Mouse (Mus musculus): Measurements from ENCODE around the gene Tmem229b. TPM values are rescaled to one million over a fixed set of nuclear protein-coding genes. Genes with fewer than 3 reads are reported as not detected.
"Not testable (repeated sequence)": the region's sequence is repeated elsewhere in the genome, so short reads cannot be mapped to it uniquely, and the experiment has no call there.

The Tmem229b gene
- polyA plus RNA-seq, 1 experiment from 2014 or later: 41.8 TPM

DNA sequence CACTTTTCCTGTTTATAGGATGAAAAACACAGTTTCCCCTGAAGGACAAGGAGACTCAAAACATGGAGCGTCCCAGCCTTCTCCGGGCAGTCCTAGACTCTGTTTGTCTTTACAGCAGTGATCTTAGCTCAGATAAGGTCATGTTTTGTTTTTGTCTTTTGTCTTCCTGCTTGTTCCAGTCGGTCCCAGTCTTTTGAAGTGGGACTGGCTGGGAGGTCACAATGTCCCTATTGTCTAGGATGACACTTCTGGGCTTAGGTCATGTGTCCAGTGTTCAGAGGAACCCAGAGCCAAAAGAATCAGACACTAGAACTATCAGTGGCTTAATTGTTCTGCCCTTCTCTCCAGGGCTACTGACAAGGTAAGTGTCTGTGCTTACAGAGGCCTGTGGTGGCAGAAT lies 27.9 kb upstream of the Tmem229b start:
- ATAC-seq: no peak
- Histone ChIP-seq H3K27me3 (no peaks in the 10 kb centered on the region), H3K9ac (replicated peaks) (no peak overlapping the region), H3K9me3 (no peaks in the 10 kb centered on the region), H3K4me3 (replicated peaks) (no peak overlapping the region), H3K4me2 (replicated peaks) (no peak overlapping the region), H3K27ac (no peak overlapping the region), H3K4me1 (replicated peaks) (no peaks in the 10 kb centered on the region), H3K36me3 (0 out of 2 replicates have a peak, but pooled peaks cover under 1% of the 10 kb centered on the region)
- WGBS: 17% methylated on average over 3 of the region's 3 CpGs

GRCm38 (mm10) chr12:79034331-79034730 lies 26.9 kb upstream of the Tmem229b start:
- Histone ChIP-seq H3K9me3 (no peaks in the 10 kb centered on the region), H3K4me1 (replicated peaks) (peaks cover 9% of the 10 kb centered on the region), H3K9ac (replicated peaks) (no peak overlapping the region), H3K4me3 (replicated peaks) (no peak overlapping the region), H3K27me3 (no peaks in the 10 kb centered on the region), H3K4me2 (replicated peaks) (no peak overlapping the region), H3K27ac (no peak overlapping the region), H3K36me3 (no peaks in the 10 kb centered on the region)
- ATAC-seq: no peak
- WGBS: 100% methylated on average over 2 of the region's 2 CpGs

DNA sequence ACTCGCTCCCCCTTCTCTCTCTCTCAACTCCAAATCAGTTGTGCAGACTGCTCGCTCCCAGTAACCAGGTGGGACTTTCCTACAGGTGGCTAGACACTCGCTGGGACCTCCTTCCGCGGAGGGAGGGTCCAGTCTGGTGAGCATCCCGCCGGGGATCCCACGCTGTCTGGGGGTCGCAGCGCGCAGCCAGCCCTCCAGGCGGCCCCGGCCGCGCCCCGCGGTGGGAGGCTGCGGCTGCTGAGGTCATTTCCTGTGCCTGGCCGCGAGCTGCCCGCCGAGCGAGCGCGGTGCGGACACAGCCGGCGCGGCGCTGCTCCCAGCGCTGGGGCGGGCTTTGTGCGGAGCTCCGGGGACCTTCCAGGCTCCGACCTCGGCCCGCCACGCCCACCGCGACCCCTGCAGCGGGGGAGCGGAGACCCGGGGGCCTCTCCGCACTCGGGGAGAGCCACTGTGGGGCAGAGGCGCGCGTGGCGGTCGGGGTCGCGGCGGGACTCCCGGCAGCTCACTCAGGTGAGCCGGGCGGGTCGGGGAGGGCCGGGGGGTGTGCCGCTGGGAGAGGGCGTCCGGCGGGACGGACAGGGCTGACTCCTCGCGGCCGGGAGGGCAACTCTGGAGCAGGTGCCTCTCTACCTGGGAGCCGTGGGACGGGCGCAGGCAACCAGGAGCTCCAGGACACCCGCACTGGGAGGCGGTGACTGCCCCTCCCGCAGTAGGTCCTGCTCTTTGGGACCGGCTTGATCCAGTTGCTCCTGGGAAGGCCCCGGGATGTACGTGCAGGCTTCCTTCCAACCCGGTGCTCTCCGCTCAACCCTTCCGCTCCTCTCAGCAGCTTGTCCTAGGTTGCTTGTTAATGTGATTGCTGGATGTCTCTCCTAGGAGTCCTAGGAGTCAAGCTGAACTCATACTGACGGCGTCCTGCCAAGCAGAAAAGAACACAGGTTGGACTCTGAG lies 21.8 kb upstream of the Tmem229b start, which contains the start of gene Plekhh1:
Gene Plekhh1 (plus strand): TSS at position 253 of the 951 bp plus-strand sequence.
- peak within 1 kb of the TSS; percentile 82 for H3K4me3 ChIP-seq (replicated peaks)
- H3K4me2 ChIP-seq (replicated peaks): peak within 1 kb of the TSS; percentile 91
- no peaks in the 10 kb centered on the region for H3K36me3 ChIP-seq
- WGBS: under 1% methylated on average over 77 of the region's 80 CpGs
- peak; percentile 95 for ATAC-seq
- peak within 1 kb of the TSS; percentile 89 for H3K9ac ChIP-seq (replicated peaks)
- H3K4me1 ChIP-seq (replicated peaks): peaks cover 15% of the 10 kb centered on the region
- H3K9me3 ChIP-seq: no peaks in the 10 kb centered on the region
- peak within 1 kb of the TSS; percentile 69 for H3K27ac ChIP-seq
- H3K27me3 ChIP-seq: no peaks in the 10 kb centered on the region

DNA sequence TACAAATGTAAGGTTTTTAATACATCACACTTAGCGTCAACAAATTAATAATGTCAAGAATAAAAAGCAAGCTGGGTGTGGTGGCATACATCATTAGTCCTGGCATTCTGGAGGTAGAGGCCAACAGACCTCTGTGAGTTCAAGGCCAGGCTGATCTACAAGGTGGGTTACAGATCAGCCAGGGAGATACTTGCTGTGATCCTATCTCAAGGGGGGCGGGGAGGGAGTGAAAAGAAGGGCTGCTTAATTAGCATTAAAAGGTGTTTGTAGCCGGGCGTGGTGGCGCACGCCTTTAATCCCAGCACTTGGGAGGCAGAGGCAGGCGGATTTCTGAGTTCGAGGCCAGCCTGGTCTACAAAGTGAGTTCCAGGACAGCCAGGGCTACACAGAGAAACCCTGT lies 20.1 kb upstream of the Tmem229b start:
- not testable (repeated sequence) for H3K9ac ChIP-seq (replicated peaks); H3K27ac ChIP-seq; H3K9me3 ChIP-seq; H3K4me2 ChIP-seq (replicated peaks); H3K36me3 ChIP-seq; ATAC-seq; H3K27me3 ChIP-seq; H3K4me3 ChIP-seq (replicated peaks)
- 91% methylated on average over 7 of the region's 8 CpGs for WGBS
- H3K4me1 ChIP-seq (replicated peaks): peaks cover 15% of the 10 kb centered on the region

- WGBS: 10% methylated on average over 3 of the region's 3 CpGs
- Histone ChIP-seq H3K4me2 (replicated peaks) (no peak overlapping the region), H3K27ac (no peak overlapping the region), H3K9ac (replicated peaks) (no peak overlapping the region), H3K4me3 (replicated peaks) (no peak overlapping the region), H3K27me3 (no peaks in the 10 kb centered on the region; the same call in 1 of the 2 replicates), H3K9me3 (no peaks in the 10 kb centered on the region), H3K36me3 (no peaks in the 10 kb centered on the region), H3K4me1 (replicated peaks) (no peaks in the 10 kb centered on the region)
- no peak for ATAC-seq
Measured at GRCm38 (mm10) chr12:79022882-79023281, 15.5 kb upstream of the Tmem229b start.

- no peaks in the 10 kb centered on the region; the same call in 1 of the 2 replicates for H3K27me3 ChIP-seq
- no peak overlapping the region for H3K4me3 ChIP-seq (replicated peaks)
- 89% methylated on average over 1 of the region's 1 CpGs for whole genome bisulfite sequencing
- no peak for ATAC-seq
- no peak overlapping the region for H3K4me2 ChIP-seq (replicated peaks)
- no peak overlapping the region for H3K27ac ChIP-seq
- H3K36me3 ChIP-seq: no peaks in the 10 kb centered on the region
- H3K9ac ChIP-seq (replicated peaks): no peak overlapping the region
- H3K9me3 ChIP-seq: no peaks in the 10 kb centered on the region
- 0 out of 2 replicates have a peak, but pooled peaks cover 5% of the 10 kb centered on the region for H3K4me1 ChIP-seq (replicated peaks)
Measured at GRCm38 (mm10) chr12:79021902-79022301, 14.5 kb upstream of the Tmem229b start.

DNA sequence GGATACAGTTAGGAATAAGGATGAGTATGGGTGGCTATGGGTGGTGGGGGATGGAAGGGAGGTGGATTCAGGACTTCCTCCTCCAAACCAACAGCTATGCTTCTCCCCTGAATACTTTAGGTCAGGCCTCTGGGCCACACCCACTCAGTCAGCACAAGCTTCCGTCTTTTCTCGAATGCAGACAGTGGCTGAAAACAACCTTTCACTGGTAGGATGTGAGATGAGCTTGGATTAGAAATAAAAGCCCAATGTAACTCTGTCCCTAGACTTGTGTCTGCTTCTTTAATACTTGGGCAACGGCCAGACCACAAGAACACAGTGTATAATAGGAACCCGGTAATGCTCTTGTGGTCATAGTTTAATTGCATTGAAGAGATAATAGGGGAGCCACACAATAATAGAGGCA lies 10.6 kb upstream of the Tmem229b start:
- Histone ChIP-seq H3K9me3 (no peaks in the 10 kb centered on the region), H3K36me3 (no peaks in the 10 kb centered on the region), H3K27ac (no peak overlapping the region), H3K4me1 (replicated peaks) (peaks cover 16% of the 10 kb centered on the region), H3K4me3 (replicated peaks) (no peak overlapping the region), H3K27me3 (no peaks in the 10 kb centered on the region), H3K4me2 (replicated peaks) (no peak overlapping the region), H3K9ac (replicated peaks) (no peak overlapping the region)
- no peak for ATAC-seq
- 40% methylated on average over 4 of the region's 4 CpGs for WGBS

- peaks cover 19% of the 10 kb centered on the region for H3K4me1 ChIP-seq (replicated peaks)
- WGBS: 11% methylated on average over 5 of the region's 5 CpGs
- H3K9ac ChIP-seq (replicated peaks): no peak overlapping the region
- peak; percentile 89 for ATAC-seq
- peak overlapping the region; percentile 56; the same call in 1 of the 2 replicates for H3K27ac ChIP-seq
- no peaks in the 10 kb centered on the region for H3K36me3 ChIP-seq
- H3K4me3 ChIP-seq (replicated peaks): no peak overlapping the region
- H3K27me3 ChIP-seq: no peaks in the 10 kb centered on the region
- H3K9me3 ChIP-seq: no peaks in the 10 kb centered on the region
- H3K4me2 ChIP-seq (replicated peaks): 0 out of 2 replicates have a peak overlapping the region, but pooled peaks have one; percentile 5
Measured at GRCm38 (mm10) chr12:79016109-79016508, 8.7 kb upstream of the Tmem229b start.

DNA sequence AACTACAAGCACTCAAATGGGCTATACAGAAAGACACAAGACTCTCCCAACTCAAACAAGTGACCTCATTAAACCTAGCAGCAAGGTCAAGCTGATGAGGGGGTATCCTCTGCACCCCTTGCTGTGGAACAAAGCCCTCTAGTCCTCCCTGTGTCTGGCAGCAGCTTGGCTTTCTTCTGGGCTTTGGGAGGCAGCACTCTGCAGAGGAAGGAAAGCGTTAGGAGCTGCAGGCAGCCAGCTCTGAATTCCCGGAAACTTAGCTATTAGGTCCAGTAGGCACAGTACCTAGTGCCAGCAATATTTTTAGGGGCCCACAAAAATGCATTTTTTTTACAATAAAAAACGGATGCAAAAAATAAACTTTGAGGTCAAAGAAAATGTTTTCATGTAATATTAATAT lies 3.1 kb upstream of the Tmem229b start:
- Histone ChIP-seq H3K27me3 (no peaks in the 10 kb centered on the region), H3K27ac (no peak overlapping the region), H3K4me1 (replicated peaks) (peaks cover 23% of the 10 kb centered on the region), H3K9ac (replicated peaks) (no peak overlapping the region), H3K4me2 (replicated peaks) (no peak overlapping the region), H3K9me3 (no peaks in the 10 kb centered on the region), H3K4me3 (replicated peaks) (no peak overlapping the region), H3K36me3 (no peaks in the 10 kb centered on the region)
- ATAC-seq: no peak
- WGBS: 36% methylated on average over 3 of the region's 3 CpGs

DNA sequence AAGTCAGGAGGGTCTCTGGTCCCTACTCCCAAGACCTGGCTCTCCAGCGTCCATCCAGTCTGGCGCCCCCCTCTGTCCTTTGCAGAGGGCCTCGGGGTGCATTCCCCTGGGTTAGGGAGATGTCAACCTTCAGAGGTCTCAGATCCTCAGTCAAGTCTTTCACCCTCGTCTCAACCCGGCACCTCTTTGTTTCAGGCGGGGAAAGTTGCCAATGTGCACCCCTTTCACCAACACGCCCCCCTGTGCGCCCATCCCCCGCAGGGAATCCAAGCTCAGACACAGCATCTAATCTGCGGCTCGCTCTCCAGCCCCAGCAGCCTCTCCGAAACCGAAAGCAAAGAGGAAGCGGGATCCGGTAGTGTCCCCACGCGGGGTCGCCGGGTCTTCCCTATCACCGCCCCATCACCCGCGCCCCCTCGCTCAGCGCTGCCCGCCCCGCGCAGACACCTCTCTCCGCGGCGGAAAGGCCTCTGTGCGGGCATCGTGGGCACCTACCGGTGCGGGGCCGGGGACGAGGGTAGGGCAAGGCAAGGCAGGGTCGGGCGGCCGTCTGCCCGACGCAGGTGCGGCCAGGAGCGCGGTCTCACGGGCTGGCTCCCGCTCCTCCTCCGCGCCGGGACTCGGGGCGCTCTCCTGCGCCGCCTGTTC lies 825 bp downstream of the Tmem229b start:
- Histone ChIP-seq H3K27ac (peak overlapping the region; percentile 86), H3K4me1 (replicated peaks) (peaks cover 33% of the 10 kb centered on the region), H3K4me3 (replicated peaks) (peak overlapping the region; percentile 66), H3K36me3 (no peaks in the 10 kb centered on the region), H3K27me3 (no peaks in the 10 kb centered on the region), H3K9ac (replicated peaks) (peak overlapping the region; percentile 89), H3K9me3 (no peaks in the 10 kb centered on the region), H3K4me2 (replicated peaks) (peak overlapping the region; percentile 76)
- under 1% methylated on average over 51 of the region's 53 CpGs for WGBS
- ATAC-seq: peak; percentile 84

- H3K36me3 ChIP-seq: no peaks in the 10 kb centered on the region
- no peaks in the 10 kb centered on the region for H3K27me3 ChIP-seq
- H3K4me3 ChIP-seq (replicated peaks): peak overlapping the region; percentile 66
- H3K4me2 ChIP-seq (replicated peaks): peak overlapping the region; percentile 76
- peaks cover 30% of the 10 kb centered on the region for H3K4me1 ChIP-seq (replicated peaks)
- H3K9ac ChIP-seq (replicated peaks): peak overlapping the region; percentile 89
- H3K9me3 ChIP-seq: no peaks in the 10 kb centered on the region
- 32% methylated on average over 9 of the region's 9 CpGs for WGBS
- no peak for ATAC-seq
- peak overlapping the region; percentile 86; the same call in 1 of the 2 replicates for H3K27ac ChIP-seq
Measured at GRCm38 (mm10) chr12:79006076-79006475, 1.4 kb downstream of the Tmem229b start.

DNA sequence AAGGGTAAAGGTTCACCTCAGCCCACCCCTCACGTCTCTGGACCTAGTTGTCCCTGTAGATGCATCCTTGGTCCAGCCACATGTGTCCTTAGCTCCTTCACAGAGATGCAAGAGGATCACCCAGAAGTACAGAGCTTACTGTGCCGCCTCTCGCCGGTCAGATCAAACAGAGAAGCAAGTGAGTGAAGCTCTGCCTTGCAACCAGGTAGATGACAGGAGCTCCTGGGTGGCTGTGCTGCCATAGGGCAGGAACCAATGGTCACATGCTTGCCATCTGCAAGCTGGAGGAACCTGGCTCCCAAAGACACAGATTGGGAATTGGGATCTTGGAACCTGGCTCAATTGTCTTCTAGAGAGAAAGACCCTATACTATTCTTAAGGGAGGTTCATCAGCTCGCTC lies 2.0 kb downstream of the Tmem229b start:
- Histone ChIP-seq H3K9me3 (no peaks in the 10 kb centered on the region), H3K27me3 (no peaks in the 10 kb centered on the region), H3K4me2 (replicated peaks) (peak overlapping the region; percentile 76), H3K36me3 (no peaks in the 10 kb centered on the region), H3K9ac (replicated peaks) (no peak overlapping the region), H3K4me3 (replicated peaks) (peak overlapping the region; percentile 66), H3K4me1 (replicated peaks) (peaks cover 26% of the 10 kb centered on the region), H3K27ac (no peak overlapping the region)
- ATAC-seq: no peak
- WGBS: 92% methylated on average over 5 of the region's 5 CpGs

Measured in midbrain, embryonic 13.5 days (tissue).